Mouse (Mus musculus): Measurements from ENCODE around the gene Pnmal2. TPM values are rescaled to one million over a fixed set of nuclear protein-coding genes. Genes with fewer than 3 reads are reported as not detected.

Pnmal2 gene
- not detected in 2 replicates for total RNA-seq (2014; fragmentation: Nextera tagmentation)
- total RNA-seq (2017), result not detected in 2 replicates

- peak; percentile 51; the same call in 1 of the 2 replicates for ATAC-seq (replicated peaks; ENCODE audit: low FRiP score, low TSS enrichment, poor library complexity, severe bottlenecking)
These were observed at the start of gene Pnmal2 for GRCm38 (mm10) chr7:16944061-16944807. Pnmal2 (plus strand) TSS chr7:16944682.

GRCm38 (mm10) chr7:16895000-16895399, 49.5 kb upstream of the Pnmal2 start:
- ATAC-seq (replicated peaks; ENCODE audit: low FRiP score, low TSS enrichment, poor library complexity, severe bottlenecking), result peak; percentile 55

GRCm38 (mm10) chr7:16895511-16895910, 49.0 kb upstream of the Pnmal2 start:
- ATAC-seq (replicated peaks; ENCODE audit: low FRiP score, low TSS enrichment, poor library complexity, severe bottlenecking), result no peak

GRCm38 (mm10) chr7:16900526-16900925, 44.0 kb upstream of the Pnmal2 start:
- no peak for ATAC-seq (replicated peaks; ENCODE audit: low FRiP score, low TSS enrichment, poor library complexity, severe bottlenecking)

GRCm38 (mm10) chr7:16903439-16903955, 41.0 kb upstream of the Pnmal2 start:
- no peak for ATAC-seq (replicated peaks; ENCODE audit: low FRiP score, low TSS enrichment, poor library complexity, severe bottlenecking)

- no peak for ATAC-seq (replicated peaks; ENCODE audit: low FRiP score, low TSS enrichment, poor library complexity, severe bottlenecking)
These were observed 40.3 kb upstream of the Pnmal2 start for GRCm38 (mm10) chr7:16904120-16904675.

GRCm38 (mm10) chr7:16905491-16906021, 38.9 kb upstream of the Pnmal2 start:
- ATAC-seq (replicated peaks; ENCODE audit: low FRiP score, low TSS enrichment, poor library complexity, severe bottlenecking), result peak; percentile 56; the same call in 1 of the 2 replicates

GRCm38 (mm10) chr7:16906281-16906680, 38.2 kb upstream of the Pnmal2 start, which contains the start of gene Ptgir:
Ptgir (plus strand) TSS chr7:16906490.
- ATAC-seq (replicated peaks; ENCODE audit: low FRiP score, low TSS enrichment, poor library complexity, severe bottlenecking), result no peak

- ATAC-seq (replicated peaks; ENCODE audit: low FRiP score, low TSS enrichment, poor library complexity, severe bottlenecking), result no peak
These were observed 37.5 kb upstream of the Pnmal2 start for GRCm38 (mm10) chr7:16906889-16907559.

- ATAC-seq (replicated peaks; ENCODE audit: low FRiP score, low TSS enrichment, poor library complexity, severe bottlenecking), result no peak
These were observed 36.6 kb upstream of the Pnmal2 start for GRCm38 (mm10) chr7:16907842-16908241.

- no peak for ATAC-seq (replicated peaks; ENCODE audit: low FRiP score, low TSS enrichment, poor library complexity, severe bottlenecking)
These were observed 36.1 kb upstream of the Pnmal2 start for GRCm38 (mm10) chr7:16908367-16908766.

GRCm38 (mm10) chr7:16908859-16909258, 35.6 kb upstream of the Pnmal2 start:
- no peak for ATAC-seq (replicated peaks; ENCODE audit: low FRiP score, low TSS enrichment, poor library complexity, severe bottlenecking)

GRCm38 (mm10) chr7:16909909-16910308, 34.6 kb upstream of the Pnmal2 start:
- no peak for ATAC-seq (replicated peaks; ENCODE audit: low FRiP score, low TSS enrichment, poor library complexity, severe bottlenecking)

- no peak for ATAC-seq (replicated peaks; ENCODE audit: low FRiP score, low TSS enrichment, poor library complexity, severe bottlenecking)
These were observed 32.6 kb upstream of the Pnmal2 start for GRCm38 (mm10) chr7:16911904-16912303.

- ATAC-seq (replicated peaks; ENCODE audit: low FRiP score, low TSS enrichment, poor library complexity, severe bottlenecking), result no peak
These were observed 32.1 kb upstream of the Pnmal2 start for GRCm38 (mm10) chr7:16912360-16912759.

- peak; percentile 73 for ATAC-seq (replicated peaks; ENCODE audit: low FRiP score, low TSS enrichment, poor library complexity, severe bottlenecking)
These were observed 30.6 kb upstream of the Pnmal2 start for GRCm38 (mm10) chr7:16913806-16914452.

GRCm38 (mm10) chr7:16914453-16915343, 29.8 kb upstream of the Pnmal2 start:
- no peak for ATAC-seq (replicated peaks; ENCODE audit: low FRiP score, low TSS enrichment, poor library complexity, severe bottlenecking)
